Mouse (Mus musculus) lung, embryonic 14.5 days (tissue): ENCODE measurements around the gene Smcr8. TPM values are rescaled to one million over a fixed set of nuclear protein-coding genes. Genes with fewer than 3 reads are reported as not detected.

ENCODE experiments used
- ATAC-seq: fragments of 200-750 bp; cut with Nextera tagmentation; 2 replicates; pipeline ENCODE4 v1.8.0; 2017; ENCODE audit warnings: mild to moderate bottlenecking, moderate TSS enrichment, moderate library complexity; ENCODE audit not compliant: insufficient read depth
- DNase-seq: peaks from one replicate; pipeline ENCODE4 v3.0.0-alpha.2; 2015
- H3K27ac ChIP-seq: fragments of 300-500 bp; sonication (generic); 2 replicates; pipeline ENCODE4 v1.5.1; 2014; ENCODE audit warnings: low read depth, mild to moderate bottlenecking, moderate library complexity
- H3K27me3 ChIP-seq: fragments of 300-500 bp; sonication (generic); 2 replicates; pipeline ENCODE4 v1.6.1; 2014; ENCODE audit warnings: low read length, control low read depth; ENCODE audit not compliant: insufficient read depth
- H3K36me3 ChIP-seq: fragments of 300-500 bp; sonication (generic); 2 replicates; pipeline ENCODE4 v1.6.1; 2014; ENCODE audit warnings: control low read depth; ENCODE audit not compliant: insufficient read depth
- H3K4me1 ChIP-seq: fragments of 300-500 bp; sonication (generic); 2 replicates; pipeline ENCODE4 v1.6.1; 2014; ENCODE audit warnings: antibody characterized with exemption, control low read depth; ENCODE audit not compliant: insufficient read depth
- H3K4me2 ChIP-seq: fragments of 300-500 bp; sonication (generic); 2 replicates; pipeline ENCODE4 v1.6.1; 2014; ENCODE audit warnings: mild to moderate bottlenecking
- H3K4me3 ChIP-seq: fragments of 300-500 bp; sonication (generic); 2 replicates; pipeline ENCODE4 v1.5.1; 2014; ENCODE audit warnings: low read depth, low read length
- H3K9ac ChIP-seq: fragments of 300-500 bp; sonication (generic); 2 replicates; pipeline ENCODE4 v1.6.1; 2014
- H3K9me3 ChIP-seq: fragments of 300-500 bp; sonication (generic); 2 replicates; pipeline ENCODE4 v1.6.1; 2016; ENCODE audit warnings: low read depth, low read length, control low read depth
- CTCF ChIP-seq: IDR thresholded peaks from 2 replicates; pipeline ENCODE4 v1.5.1; 2016; ENCODE audit warnings: antibody characterized with exemption, low read depth
- WGBS: fragments of 180-500 bp; shearing (Covaris S2); extraction: QIAGEN DNeasy Blood & Tissue Kit; methylation state at CpG from one replicate; pipeline ENCODE4 v1.1.7; 2014; 5-methylcytosine and 5-hydroxymethylcytosine counted together
- microRNA-seq: library from miRNA; unstranded; fragments of <30 nt; microRNA quantifications from one replicate; pipeline ENCODE4, GENCODE M21; 2016; ENCODE audit warnings: borderline number of aligned reads
- polyA plus RNA-seq: library from polyadenylated mRNA; unstranded; fragments of >200 nt; fragmentation: Nextera tagmentation; extraction: Ambion mirVana; gene quantifications from 2 replicates; pipeline ENCODE4 v1.2.1, GENCODE M21; 2014

Smcr8 gene
- polyA plus RNA-seq, 1 experiment from 2014 or later = 8.3 TPM

GRCm38 (mm10) chr11:60826700-60827099 lies 49.4 kb downstream of the Smcr8 start:
- ATAC-seq (no peak), DNase-seq (no peak)
- TF ChIP-seq CTCF = no peak
- WGBS = 55% methylated on average over 1 of the region's 1 CpGs
- H3K4me3 ChIP-seq = no peak overlapping the region
- no peaks in the 10 kb centered on the region for H3K9me3 ChIP-seq
- H3K4me1 ChIP-seq = peaks cover 7% of the 10 kb centered on the region
- no peak overlapping the region for H3K4me2 ChIP-seq
- no peaks in the 10 kb centered on the region for H3K36me3 ChIP-seq
- no peak overlapping the region for H3K9ac ChIP-seq
- H3K27ac ChIP-seq = no peak overlapping the region
- H3K27me3 ChIP-seq = no peaks in the 10 kb centered on the region

- Histone ChIP-seq H3K27me3 (no peaks in the 10 kb centered on the region), H3K36me3 (no peaks in the 10 kb centered on the region), H3K4me1 (peaks cover 7% of the 10 kb centered on the region), H3K27ac (no peak overlapping the region), H3K9ac (no peak overlapping the region), H3K4me3 (no peak overlapping the region), H3K4me2 (no peak overlapping the region), H3K9me3 (no peaks in the 10 kb centered on the region)
- 55% methylated on average over 4 of the region's 4 CpGs for WGBS
- no peak for TF ChIP-seq CTCF
- ATAC-seq (no peak), DNase-seq (no peak)
Measured at GRCm38 (mm10) chr11:60827241-60827945, 50.1 kb downstream of the Smcr8 start.

GRCm38 (mm10) chr11:60828903-60829302 lies 51.6 kb downstream of the Smcr8 start:
- Histone ChIP-seq H3K27ac (no peak overlapping the region), H3K9me3 (no peaks in the 10 kb centered on the region), H3K4me3 (no peak overlapping the region), H3K27me3 (no peaks in the 10 kb centered on the region), H3K36me3 (no peaks in the 10 kb centered on the region), H3K9ac (no peak overlapping the region), H3K4me1 (peaks cover 7% of the 10 kb centered on the region), H3K4me2 (no peak overlapping the region)
- WGBS = 20% methylated on average over 2 of the region's 2 CpGs
- DNase-seq (peak; percentile 52), ATAC-seq (no peak)
- peak; percentile 37; the same call in 1 of the 2 replicates for TF ChIP-seq CTCF

- Histone ChIP-seq H3K9ac (peak within 1 kb of the TSS; percentile 74), H3K4me1 (peaks cover 7% of the 10 kb centered on the region), H3K4me2 (peak within 1 kb of the TSS; percentile 81), H3K9me3 (no peaks in the 10 kb centered on the region), H3K27me3 (no peaks in the 10 kb centered on the region), H3K4me3 (peak within 1 kb of the TSS; percentile 76), H3K27ac (peak within 1 kb of the TSS; percentile 59; the same call in 1 of the 2 replicates), H3K36me3 (no peaks in the 10 kb centered on the region)
- no peak for TF ChIP-seq CTCF
- ATAC-seq (peak; percentile 98), DNase-seq (peak; percentile 96)
- under 1% methylated on average over 34 of the region's 34 CpGs for WGBS
Measured at GRCm38 (mm10) chr11:60830433-60831052, 53.2 kb downstream of the Smcr8 start, which contains the start of gene Dhrs7b. Dhrs7b (plus strand) TSS chr11:60830631.

- no peak overlapping the region for H3K4me3 ChIP-seq
Measured at GRCm38 (mm10) chr11:60836897-60837296, 59.6 kb downstream of the Smcr8 start.

More at GRCm38 (mm10) chr11:60836897-60837296, 59.6 kb downstream of the Smcr8 start:
- Histone ChIP-seq H3K27me3 (no peaks in the 10 kb centered on the region), H3K27ac (no peak overlapping the region), H3K9ac (no peak overlapping the region), H3K4me1 (no peaks in the 10 kb centered on the region), H3K4me2 (no peak overlapping the region), H3K9me3 (no peaks in the 10 kb centered on the region), H3K36me3 (0 out of 2 replicates have a peak, but pooled peaks cover 4% of the 10 kb centered on the region)
- DNase-seq = no peak
- TF ChIP-seq CTCF = no peak
- WGBS = 90% methylated on average over 6 of the region's 6 CpGs
- no peak for ATAC-seq

Small RNAs within 50 kb of the gene (microRNA-seq; reads per million reads assigned to microRNA genes)
- 0.95 reads per million for gene Mir5100

Other genes with a start within 250 kb of the Smcr8 start
- gene Alkbh5, start 241.1 kb upstream of the Smcr8 start, polyA plus RNA-seq = 32.3 and 33.5 TPM in 2 replicates
- 64.6 and 69.6 TPM in 2 replicates for gene Llgl1, start 77.8 kb upstream of the Smcr8 start, polyA plus RNA-seq
- 86.2 and 88.6 TPM in 2 replicates for gene Flii, start 50.3 kb upstream of the Smcr8 start, polyA plus RNA-seq
- gene Mief2, start 49.1 kb upstream of the Smcr8 start, polyA plus RNA-seq = 12.9 and 15.3 TPM in 2 replicates
- 20.2 and 22.2 TPM in 2 replicates for gene Top3a, start 159 bp upstream of the Smcr8 start, polyA plus RNA-seq
- gene Shmt1, start 34.2 kb downstream of the Smcr8 start, polyA plus RNA-seq = 62.0 and 63.6 TPM in 2 replicates
- gene Dhrs7b, start 53.1 kb downstream of the Smcr8 start, polyA plus RNA-seq = 34.4 and 36.3 TPM in 2 replicates
- 66.4 and 73.4 TPM in 2 replicates for gene Tmem11, start 101.7 kb downstream of the Smcr8 start, polyA plus RNA-seq
- 19.1 and 24.5 TPM in 2 replicates for gene Natd1, start 137.2 kb downstream of the Smcr8 start, polyA plus RNA-seq
- 100.0 and 102 TPM in 2 replicates for gene Map2k3, start 154.5 kb downstream of the Smcr8 start, polyA plus RNA-seq
- 0.26 and 0.30 TPM in 2 replicates for gene Kcnj12, start 245.0 kb downstream of the Smcr8 start, polyA plus RNA-seq